Mouse (Mus musculus): ENCODE data around the gene Nufip2.
A peak's percentile ranks its signal among the peaks of the same experiment; 100 is the strongest.
"Not testable (repeated sequence)": the region's sequence is repeated elsewhere in the genome, so short reads cannot be mapped to it uniquely, and the experiment has no call there.

The Nufip2 gene

DNA sequence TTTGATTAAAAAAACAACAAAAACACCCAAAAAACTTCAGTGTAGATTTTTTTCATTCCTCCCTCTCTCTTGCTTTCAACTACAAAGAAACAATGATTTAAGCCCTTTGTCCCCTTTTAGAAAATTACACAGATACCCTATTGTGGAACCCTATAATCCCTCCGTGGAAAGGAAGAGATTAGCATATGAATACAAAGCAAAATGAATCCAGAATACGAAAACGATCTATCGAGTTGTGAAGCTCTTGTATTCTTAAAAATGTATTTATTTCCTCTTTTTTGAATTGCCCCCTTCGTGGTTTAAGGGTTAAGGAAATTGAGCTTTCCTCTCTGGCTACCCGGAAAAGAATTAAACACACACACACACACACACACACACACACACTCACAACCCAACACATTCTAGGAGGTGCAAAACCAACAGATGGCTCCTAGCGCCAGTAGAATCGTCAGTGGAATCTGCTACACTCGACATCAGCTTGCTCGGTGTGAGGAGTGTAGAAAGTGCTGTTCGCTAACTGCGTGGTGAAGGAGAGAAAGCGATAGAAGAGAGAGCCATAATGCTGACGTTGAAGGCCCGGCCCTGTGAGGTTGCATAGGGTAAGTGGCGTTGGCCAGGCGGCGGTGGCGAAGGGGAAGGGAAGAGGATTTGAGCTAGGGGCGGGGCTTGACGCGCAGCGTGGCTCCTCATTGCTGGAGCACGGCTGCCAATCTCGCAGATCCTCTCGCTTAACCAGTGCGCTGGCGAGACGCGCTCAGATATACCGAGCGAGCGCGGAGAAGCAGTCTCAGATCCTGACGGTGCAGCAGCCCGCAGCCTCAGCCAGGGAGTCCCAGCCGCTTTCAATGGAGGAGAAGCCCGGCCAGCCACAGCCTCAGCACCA lies at the start of gene Nufip2:
Gene Nufip2, plus strand, starts transcription at position 773 of the 883 bp plus-strand sequence.
- DNase-seq (ENCODE audit: low spot score in 2 of 2) = peak; percentile 96 to 99

- DNase-seq (ENCODE audit: low spot score in 2 of 2) = no peak
These were observed 44.6 kb upstream of the Nufip2 start for GRCm38 (mm10) chr11:77641390-77641789.

DNA sequence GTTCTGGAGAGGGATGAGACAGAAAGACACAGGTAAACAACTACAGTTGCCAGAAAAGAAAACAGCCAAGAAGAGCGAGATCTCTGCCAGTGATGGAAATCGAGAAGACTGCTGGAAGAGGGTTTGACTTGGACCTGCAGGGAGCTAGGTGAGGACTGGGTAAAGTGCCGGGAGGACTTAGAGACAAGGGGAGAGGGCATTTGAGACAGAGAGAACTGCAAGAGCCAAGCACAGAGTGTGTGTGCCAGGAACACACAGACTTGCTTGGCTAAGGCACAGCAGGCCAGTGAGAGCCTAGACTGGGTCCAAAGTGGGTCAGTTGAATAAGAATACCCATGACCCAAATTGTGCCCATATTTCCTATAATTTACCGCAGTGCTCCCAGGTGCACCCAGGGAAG lies 40.5 kb upstream of the Nufip2 start:
- DNase-seq (ENCODE audit: low spot score in 2 of 2) = no peak

DNA sequence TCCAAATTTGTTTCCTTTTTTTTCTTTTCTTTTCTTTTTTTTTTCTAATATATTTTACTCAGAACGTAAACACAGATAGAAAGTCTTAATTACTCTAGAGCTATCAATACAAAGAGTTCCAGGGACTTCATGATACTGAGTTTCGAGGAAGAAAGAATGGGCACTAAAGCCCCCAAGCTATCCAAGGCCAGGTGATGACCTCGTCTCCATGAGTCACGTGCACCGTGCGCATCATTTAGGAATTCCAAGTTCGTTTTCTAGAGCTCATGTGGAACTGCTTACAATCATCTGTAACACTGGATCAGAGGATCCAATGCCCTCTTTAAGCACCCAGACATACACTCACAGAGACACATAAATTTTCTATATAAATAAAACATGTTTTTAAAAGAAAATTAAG lies 37.1 kb upstream of the Nufip2 start:
- DNase-seq (ENCODE audit: low spot score in 2 of 2) = no peak

GRCm38 (mm10) chr11:77652484-77652883 lies 33.5 kb upstream of the Nufip2 start:
- no peak for DNase-seq (ENCODE audit: low spot score in 2 of 2)

GRCm38 (mm10) chr11:77653406-77654190 lies 32.4 kb upstream of the Nufip2 start:
- not testable (repeated sequence) for DNase-seq (ENCODE audit: low spot score in 2 of 2)

DNA sequence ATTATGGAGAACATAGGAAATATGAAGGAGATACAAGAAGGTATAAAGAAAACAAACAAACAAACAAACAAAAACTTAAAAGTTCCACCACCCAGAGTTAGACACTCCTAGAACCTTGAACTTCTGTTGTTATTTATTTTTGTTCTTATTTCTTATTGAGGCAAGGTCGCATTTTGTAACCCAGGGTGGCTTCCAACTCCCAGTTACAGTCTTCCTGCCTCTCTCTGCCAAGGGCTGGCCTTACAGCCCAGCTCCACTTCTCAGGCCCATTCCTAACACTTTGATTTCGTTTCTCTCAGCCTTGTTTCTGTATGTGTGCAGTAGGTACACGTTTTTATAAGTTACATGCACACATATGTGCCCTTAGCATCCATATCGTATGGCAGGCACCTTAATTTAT lies 26.0 kb upstream of the Nufip2 start:
- no peak for DNase-seq (ENCODE audit: low spot score in 2 of 2)

DNA sequence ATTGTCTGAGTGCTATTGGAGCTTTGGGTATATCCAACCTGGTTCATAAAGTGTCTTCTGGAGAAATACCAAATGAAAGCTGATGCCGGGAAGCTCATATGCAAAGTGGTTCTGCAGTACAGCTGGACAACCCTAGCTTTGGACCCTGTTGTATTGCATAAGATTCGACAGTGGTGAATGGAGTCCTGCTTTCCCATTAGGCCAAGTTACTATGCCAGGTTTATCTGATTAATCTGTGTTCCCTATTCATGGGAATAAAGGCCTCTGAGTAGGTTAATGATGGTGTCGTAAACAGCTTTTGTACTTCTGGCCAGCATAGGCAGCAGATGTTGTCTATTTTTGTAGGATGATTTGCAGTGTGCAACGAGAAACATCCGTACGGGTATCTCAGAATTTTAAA lies 22.3 kb upstream of the Nufip2 start:
- no peak for DNase-seq (ENCODE audit: low spot score in 2 of 2)

GRCm38 (mm10) chr11:77664046-77664445 lies 21.9 kb upstream of the Nufip2 start:
- no peak for DNase-seq (ENCODE audit: low spot score in 2 of 2)

DNA sequence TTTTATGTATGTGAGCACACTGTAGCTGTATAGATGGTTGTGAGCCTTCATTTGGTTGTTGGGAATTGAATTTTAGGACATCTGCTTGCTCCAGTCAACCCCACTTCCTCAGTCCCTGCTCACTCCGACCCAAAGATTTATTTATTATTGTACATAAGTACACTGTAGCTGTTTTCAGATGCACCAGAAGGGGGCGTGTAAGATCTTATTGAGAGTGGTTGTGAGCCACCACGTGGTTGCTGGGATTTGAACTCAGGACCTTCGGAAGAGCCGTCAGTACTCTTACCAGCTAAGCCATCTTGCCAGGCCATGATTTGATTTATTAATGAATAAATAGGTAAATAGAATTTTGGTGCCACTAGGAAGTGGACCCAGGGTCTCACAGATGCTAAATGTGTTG lies 20.6 kb upstream of the Nufip2 start:
- not testable (repeated sequence) for DNase-seq (ENCODE audit: low spot score in 2 of 2)

- not testable (repeated sequence) for DNase-seq (ENCODE audit: low spot score in 2 of 2)
These were observed 19.2 kb upstream of the Nufip2 start for GRCm38 (mm10) chr11:77666766-77667165.

GRCm38 (mm10) chr11:77672746-77673145 lies 13.2 kb upstream of the Nufip2 start:
- DNase-seq (ENCODE audit: low spot score in 2 of 2) = no peak

DNA sequence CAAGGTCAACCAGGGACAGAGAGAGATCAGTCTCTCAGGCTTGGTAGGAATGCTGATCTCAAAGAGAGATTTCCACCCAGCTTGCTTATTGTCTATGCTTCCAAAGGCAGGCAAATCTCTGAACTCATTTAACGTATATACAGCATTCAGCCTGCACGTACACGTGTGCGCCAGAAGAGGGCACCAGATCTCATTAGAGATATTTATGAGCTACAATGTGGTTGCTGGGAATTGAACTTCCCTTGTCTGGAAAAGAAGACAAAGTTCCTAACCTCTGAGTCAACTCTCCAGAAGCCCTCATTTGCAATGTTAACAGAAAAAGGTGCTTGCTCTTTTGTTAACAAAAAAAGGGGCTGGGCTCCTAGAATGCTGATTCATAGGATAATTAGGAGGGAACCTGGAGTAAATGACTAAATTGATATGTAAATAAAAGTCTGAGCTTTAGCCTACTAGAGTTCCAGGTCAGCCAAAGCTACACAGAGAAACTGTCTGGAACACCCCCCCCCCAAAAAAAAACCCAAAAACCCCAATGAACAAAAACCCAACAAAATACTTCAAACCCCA lies 12.4 kb upstream of the Nufip2 start:
- DNase-seq (ENCODE audit: low spot score in 2 of 2) = no peak

DNA sequence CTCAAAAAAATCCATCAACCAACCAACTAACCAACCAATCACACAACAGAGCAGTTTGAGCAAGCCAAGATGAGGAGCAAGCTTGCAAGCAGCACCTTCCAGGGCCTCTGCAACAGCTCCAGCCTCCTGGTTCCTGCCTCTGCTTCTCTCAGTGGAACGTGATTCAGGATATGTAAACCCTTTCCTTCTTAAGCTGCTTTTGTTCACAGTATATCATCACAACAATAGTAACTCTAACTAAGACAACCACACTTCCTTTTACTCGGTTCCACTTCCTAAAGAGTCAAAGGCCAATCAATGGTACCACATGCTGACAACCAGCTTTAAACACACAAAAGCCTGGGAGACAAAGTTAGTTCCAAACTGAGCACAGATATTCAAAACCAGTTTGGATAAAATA lies 5.9 kb upstream of the Nufip2 start:
- DNase-seq (ENCODE audit: low spot score in 2 of 2) = no peak

GRCm38 (mm10) chr11:77684896-77685295 lies 1.1 kb upstream of the Nufip2 start:
- no peak for DNase-seq (ENCODE audit: low spot score in 2 of 2)

DNA sequence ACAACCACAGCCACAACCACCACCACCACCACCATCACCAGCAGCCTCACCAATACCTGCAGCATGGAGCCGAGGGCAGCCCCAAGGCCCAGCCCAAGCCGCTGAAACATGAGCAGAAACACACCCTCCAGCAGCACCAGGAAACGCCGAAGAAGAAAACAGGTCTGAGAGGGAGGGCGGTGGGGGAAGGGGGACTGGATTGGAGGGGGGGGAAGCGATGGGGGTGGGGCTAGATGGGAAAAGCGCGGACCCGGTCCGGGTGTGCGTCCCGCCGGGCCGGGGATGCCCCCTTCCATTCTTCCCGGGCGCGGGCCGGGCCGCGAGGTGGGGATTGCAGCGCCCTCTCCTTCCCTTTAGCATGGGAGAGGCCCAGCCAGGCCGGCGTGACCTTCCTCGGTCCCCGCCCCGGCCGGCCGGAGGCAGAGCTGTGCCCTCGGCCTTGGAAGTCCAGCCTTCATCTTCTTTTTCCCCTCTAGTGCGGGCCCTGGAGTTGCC lies 438 bp downstream of the Nufip2 start:
- peak in 1 of 2 experiments; percentile 26 for DNase-seq (ENCODE audit: low spot score in 2 of 2)

GRCm38 (mm10) chr11:77686841-77687540 lies 1.0 kb downstream of the Nufip2 start:
- peak; percentile 41 to 70 for DNase-seq (ENCODE audit: low spot score in 2 of 2)

GRCm38 (mm10) chr11:77687541-77688131 lies 1.7 kb downstream of the Nufip2 start:
- DNase-seq (ENCODE audit: low spot score in 2 of 2) = peak; percentile 39 to 55

DNA sequence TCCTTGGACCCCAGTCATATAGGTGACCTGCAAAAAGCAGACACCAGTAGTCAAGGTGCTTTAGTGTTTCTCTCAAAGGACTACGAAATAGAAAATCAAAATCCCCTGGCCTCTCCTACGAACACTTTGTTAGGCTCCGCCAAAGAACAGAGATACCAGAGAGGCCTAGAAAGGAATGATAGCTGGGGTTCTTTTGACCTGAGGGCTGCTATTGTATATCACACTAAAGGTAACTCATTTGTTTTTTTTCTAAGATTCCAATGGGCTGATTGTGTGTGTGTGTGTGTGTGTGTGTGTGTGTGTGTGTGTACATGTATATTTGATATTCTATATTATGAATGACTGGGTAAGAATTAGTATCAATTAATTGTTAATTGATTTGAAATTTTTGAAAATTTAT lies 7.1 kb downstream of the Nufip2 start:
- DNase-seq (ENCODE audit: low spot score in 2 of 2) = no peak

DNA sequence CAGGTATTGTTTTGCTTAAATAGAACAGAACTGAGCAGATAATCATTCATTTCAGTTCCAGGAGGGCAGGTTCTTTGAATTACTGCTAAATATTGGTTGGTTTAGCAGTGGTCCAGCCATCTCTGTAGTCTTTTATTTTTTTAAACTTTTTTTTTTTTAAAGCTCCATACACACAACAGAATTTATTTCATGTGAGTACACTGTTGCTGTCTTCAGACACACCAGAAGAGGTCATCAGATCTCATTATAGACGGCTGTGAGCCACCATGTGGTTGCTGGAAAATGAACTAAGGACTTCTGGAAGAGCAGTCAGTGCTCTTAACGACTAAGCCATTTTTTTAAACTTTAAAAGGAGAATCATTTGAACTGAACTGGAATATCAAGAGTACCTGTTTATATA lies 11.3 kb downstream of the Nufip2 start:
- DNase-seq (ENCODE audit: low spot score in 2 of 2) = no peak

GRCm38 (mm10) chr11:77705920-77706319 lies 20.0 kb downstream of the Nufip2 start:
- no peak for DNase-seq (ENCODE audit: low spot score in 2 of 2)
